Mouse (Mus musculus) liver, adult 2 months (tissue): ENCODE data around the gene Gm11032. TPM values are rescaled to one million over a fixed set of nuclear protein-coding genes. Genes with fewer than 3 reads are reported as not detected.

Experiments used
- DNase-seq: peaks from one replicate; pipeline ENCODE4 v3.0.0-alpha.2; 2011; ENCODE audit warnings: low read depth, low spot score; ENCODE audit errors: extremely low read depth
- H3K27ac ChIP-seq: fragments of 200-500 bp; replicated peaks from 2 replicates; pipeline ENCODE4 v1.5.1; 2012; ENCODE audit warnings: low read depth, mild to moderate bottlenecking, control low read depth, inconsistent platforms, low read length; ENCODE audit not compliant: insufficient read depth
- H3K27me3 ChIP-seq: fragments of 200-500 bp; 2 replicates; pipeline ENCODE4 v1.6.1; 2012; ENCODE audit warnings: mild to moderate bottlenecking, moderate library complexity, low read length, inconsistent platforms; ENCODE audit not compliant: control insufficient read depth, insufficient read depth
- H3K36me3 ChIP-seq: fragments of 200-500 bp; 2 replicates; pipeline ENCODE4 v1.6.1; 2012; ENCODE audit warnings: low read length, inconsistent platforms; ENCODE audit not compliant: control insufficient read depth, insufficient read depth
- H3K4me1 ChIP-seq: fragments of 200-500 bp; 2 replicates; pipeline ENCODE4 v1.6.1; 2011; ENCODE audit warnings: low read length; ENCODE audit not compliant: control insufficient read depth, insufficient read depth
- H3K4me3 ChIP-seq: fragments of 200-500 bp; 2 replicates; pipeline ENCODE4 v1.5.1; 2011; ENCODE audit warnings: low read depth, mild to moderate bottlenecking, control low read depth, low read length, moderate library complexity; ENCODE audit not compliant: insufficient read depth
- H3K79me2 ChIP-seq: fragments of 200-500 bp; 2 replicates; pipeline ENCODE4 v1.6.1; 2012; ENCODE audit warnings: inconsistent platforms, mild to moderate bottlenecking, low read length, moderate library complexity; ENCODE audit not compliant: control insufficient read depth, insufficient read depth
- H3K9ac ChIP-seq: fragments of 200-500 bp; 2 replicates; pipeline ENCODE4 v1.6.1; 2012; ENCODE audit warnings: low read depth, mild to moderate bottlenecking, control low read depth, inconsistent platforms, low read length
- CTCF ChIP-seq: fragments of 200-500 bp; IDR thresholded peaks from 2 replicates; pipeline ENCODE4 v1.5.1; 2011; ENCODE audit warnings: low read depth, low read length, control low read depth
- POLR2A ChIP-seq: fragments of 200-500 bp; IDR thresholded peaks from 2 replicates; pipeline ENCODE4 v1.6.1; 2011; ENCODE audit warnings: low read length, control low read depth; ENCODE audit not compliant: insufficient read depth; ENCODE audit errors: extremely low read depth
- WGBS: fragments of 180-500 bp; shearing (Covaris S2); methylation state at CpG from one replicate; pipeline ENCODE4 v1.1.7; 2018; 5-methylcytosine and 5-hydroxymethylcytosine counted together
- polyA plus RNA-seq: library from polyadenylated mRNA; depleted of rRNA; stranded (reverse); fragments of >200 nt; gene quantifications from 2 replicates; pipeline ENCODE4 v1.2.3, GENCODE M21; 2012
- total RNA-seq: library from RNA; depleted of rRNA; stranded (reverse); fragments of >200 nt; gene quantifications from 2 replicates; pipeline ENCODE4 v1.2.3, GENCODE M21; 2014

The Gm11032 gene
- total and polyA plus RNA-seq, 2 experiments = not detected

GRCm38 (mm10) chr11:4629861-4630280 lies 10.0 kb downstream of the Gm11032 start:
- 57% methylated on average over 8 of the region's 8 CpGs for WGBS
- no peak overlapping the region for H3K27ac ChIP-seq
- no peak for DNase-seq
- no peak overlapping the region for H3K4me3 ChIP-seq
- TF ChIP-seq CTCF = no peak
- no peak for TF ChIP-seq POLR2A
- H3K36me3 ChIP-seq = no peaks in the 10 kb centered on the region
- no peaks in the 10 kb centered on the region for H3K4me1 ChIP-seq
- H3K9ac ChIP-seq = no peak overlapping the region
- H3K79me2 ChIP-seq = no peaks in the 10 kb centered on the region
- H3K27me3 ChIP-seq = no peaks in the 10 kb centered on the region

- no peak for DNase-seq
- Histone ChIP-seq H3K36me3 (no peaks in the 10 kb centered on the region), H3K27ac (no peak overlapping the region), H3K4me1 (0 out of 2 replicates have a peak, but pooled peaks cover 4% of the 10 kb centered on the region), H3K27me3 (no peaks in the 10 kb centered on the region), H3K79me2 (no peaks in the 10 kb centered on the region), H3K4me3 (no peak overlapping the region), H3K9ac (no peak overlapping the region)
- no peak for TF ChIP-seq CTCF
- 75% methylated on average over 2 of the region's 2 CpGs for WGBS
Measured at GRCm38 (mm10) chr11:4633420-4633819, 13.6 kb downstream of the Gm11032 start.

DNA sequence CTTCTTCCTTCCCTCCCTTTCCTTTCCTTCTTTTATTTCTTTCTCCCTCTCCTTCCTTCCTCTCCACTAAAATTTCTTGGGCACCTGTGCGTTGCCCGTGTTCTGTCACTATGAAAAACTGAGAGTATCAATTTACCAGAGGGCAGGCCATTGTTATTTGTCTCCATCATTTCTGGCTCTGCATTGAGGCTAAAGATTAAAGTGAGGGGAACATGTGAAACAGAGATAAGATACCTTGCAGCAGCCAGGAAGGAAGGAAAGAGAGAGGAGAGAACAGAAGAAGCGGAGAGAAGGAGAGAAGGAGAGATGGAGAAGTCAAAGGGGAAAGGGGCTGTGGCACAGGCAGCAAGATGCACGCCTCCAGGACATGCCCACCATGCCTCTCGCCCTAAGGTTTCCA lies 14.5 kb downstream of the Gm11032 start:
- Histone ChIP-seq H3K36me3 (no peaks in the 10 kb centered on the region), H3K4me1 (peaks cover 9% of the 10 kb centered on the region), H3K27me3 (no peaks in the 10 kb centered on the region), H3K27ac (no peak overlapping the region), H3K4me3 (no peak overlapping the region), H3K9ac (no peak overlapping the region), H3K79me2 (peaks cover 6% of the 10 kb centered on the region; the same call in 1 of the 2 replicates)
- no peak for DNase-seq
- WGBS = 85% methylated on average over 5 of the region's 5 CpGs
- TF ChIP-seq CTCF (no peak), POLR2A (no peak)

GRCm38 (mm10) chr11:4636782-4637342 lies 17.0 kb downstream of the Gm11032 start:
- no peak for TF ChIP-seq POLR2A
- no peak for TF ChIP-seq CTCF
- H3K79me2 ChIP-seq = peaks cover 9% of the 10 kb centered on the region; the same call in 1 of the 2 replicates
- 54% methylated on average over 5 of the region's 5 CpGs for WGBS
- H3K4me1 ChIP-seq = peaks cover 9% of the 10 kb centered on the region
- H3K27me3 ChIP-seq = no peaks in the 10 kb centered on the region
- DNase-seq = no peak
- peak overlapping the region; percentile 94; the same call in 1 of the 2 replicates for H3K4me3 ChIP-seq
- no peak overlapping the region for H3K9ac ChIP-seq
- peaks cover 8% of the 10 kb centered on the region for H3K36me3 ChIP-seq
- no peak overlapping the region for H3K27ac ChIP-seq

DNA sequence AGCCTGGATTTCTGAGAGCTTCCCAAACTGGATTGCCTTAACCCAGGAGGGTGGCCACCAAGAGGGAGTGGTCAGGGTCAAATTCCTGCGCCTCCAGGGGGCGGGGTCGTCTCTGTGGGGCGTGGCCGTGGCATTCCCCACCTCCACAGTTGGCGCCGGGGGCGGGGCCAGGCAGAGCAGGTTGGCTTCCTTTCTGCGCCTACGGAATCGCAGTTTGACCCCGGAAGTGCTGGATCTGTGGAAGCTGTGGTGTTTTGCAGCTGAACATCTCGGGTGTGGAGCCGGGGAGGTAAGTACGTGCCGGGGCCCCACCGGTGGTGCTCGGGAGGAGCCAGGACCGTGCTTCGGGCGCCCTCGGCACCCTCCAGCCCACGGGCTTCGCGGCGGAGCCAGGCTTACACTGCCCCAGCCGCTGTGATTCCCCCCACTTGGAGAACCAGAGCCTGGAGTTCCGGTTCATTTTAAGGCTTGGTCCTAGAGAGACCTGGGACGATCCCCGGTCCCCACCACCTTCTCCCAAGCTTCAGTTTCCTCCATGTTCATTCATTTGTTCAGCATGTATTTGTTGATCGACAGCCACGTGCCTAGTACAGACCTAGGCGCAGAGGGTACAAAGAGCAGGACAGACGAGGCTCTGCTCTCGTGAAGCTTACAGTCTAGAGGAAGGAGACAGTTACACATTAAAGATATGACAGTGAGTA lies 17.8 kb downstream of the Gm11032 start, which contains the start of gene Ascc2:
Gene Ascc2 (plus strand): TSS at position 214 of the 701 bp plus-strand sequence.
- peak; percentile 86 for DNase-seq
- Histone ChIP-seq H3K4me3 (peak within 1 kb of the TSS; percentile 94), H3K27me3 (no peaks in the 10 kb centered on the region), H3K36me3 (peaks cover 8% of the 10 kb centered on the region), H3K9ac (peak within 1 kb of the TSS; percentile 85), H3K4me1 (peaks cover 9% of the 10 kb centered on the region), H3K79me2 (peaks cover 16% of the 10 kb centered on the region; the same call in 1 of the 2 replicates), H3K27ac (peak within 1 kb of the TSS; percentile 80)
- 0 out of 2 replicates have a peak, but pooled peaks have one; percentile 53 for TF ChIP-seq POLR2A
- TF ChIP-seq CTCF = peak; percentile 21; the same call in 1 of the 2 replicates
- under 1% methylated on average over 35 of the region's 35 CpGs for WGBS
